Mouse (Mus musculus) embryonic stem cell, embryonic (primary cell): Measurements from ENCODE around the gene Ambp.

Experiments used
- CTCF ChIA-PET, 4 experiments: fragments of 300-600 bp in 2 of 4; fragments of 350-600 bp in 2 of 4; sonication (Branson Sonifier 250); formaldehyde crosslinking; loops; one replicate each; lab custom pipeline; 2022; ENCODE audit warnings: inconsistent platforms in 2 of 4; lab: Charles Lee
- POLR2A ChIA-PET, 4 experiments: fragments of 300-600 bp in 2 of 4; fragments of 350-600 bp in 2 of 4; sonication (Branson Sonifier 250); formaldehyde crosslinking; loops; one replicate each; lab custom pipeline; 2022; ENCODE audit warnings: antibody characterized with exemption in 4 of 4, inconsistent platforms in 1 of 4; lab: Charles Lee

Gene Ambp

GRCm38 (mm10) chr4:63151127-63151526, 3.5 kb downstream of the Ambp start:
- ChIA-PET CTCF (interaction anchor here in 1 of 4 experiments (0.6 kb wide), 1 partner anchor 344 kb away, joined by 5 read pairs; no protein-coding TSS in a partner anchor), POLR2A (interaction anchor here in 1 of 4 experiments (0.7 kb wide), 1 partner anchor 658 kb away, joined by 3 read pairs; no protein-coding TSS in a partner anchor)

GRCm38 (mm10) chr4:63147268-63147667, 7.3 kb downstream of the Ambp start:
- CTCF ChIA-PET: interaction anchor here in 2 of 4 experiments (1.0 to 1.3 kb wide), 3 partner anchors 13 to 34 kb away, joined by 3 to 4 read pairs (median 3); no protein-coding TSS in a partner anchor
- POLR2A ChIA-PET: no interaction called here

- ChIA-PET POLR2A (no interaction called here), CTCF (interaction anchor here in 1 of 4 experiments (1.2 kb wide), 1 partner anchor 11 kb away, joined by 3 read pairs; no protein-coding TSS in a partner anchor)
Observed at GRCm38 (mm10) chr4:63129891-63130624, 24.5 kb downstream of the Ambp start.

GRCm38 (mm10) chr4:63124861-63125466, 29.6 kb downstream of the Ambp start:
- ChIA-PET CTCF (no interaction called here), POLR2A (no interaction called here)

- ChIA-PET CTCF (interaction anchor here (0.6 to 2.5 kb wide), 26 partner anchors 8 to 341 kb away, joined by 3 to 17 read pairs (median 4); no protein-coding TSS in a partner anchor), POLR2A (interaction anchor here in 1 of 4 experiments (0.8 kb wide), 1 partner anchor 327 kb away, joined by 3 read pairs; no protein-coding TSS in a partner anchor)
Observed at GRCm38 (mm10) chr4:63118639-63119437, 35.8 kb downstream of the Ambp start.

GRCm38 (mm10) chr4:63105651-63106050, 48.9 kb downstream of the Ambp start:
- ChIA-PET POLR2A (no interaction called here), CTCF (interaction anchor here in 1 of 4 experiments (0.7 kb wide), 1 partner anchor 165 kb away, joined by 12 read pairs; no protein-coding TSS in a partner anchor)

- POLR2A ChIA-PET: no interaction called here
- CTCF ChIA-PET: no interaction called here
Observed at GRCm38 (mm10) chr4:63102025-63102424, 52.6 kb downstream of the Ambp start.

- CTCF ChIA-PET: interaction anchor here in 1 of 4 experiments (1.4 kb wide), 1 partner anchor 18 kb away, joined by 4 read pairs; no protein-coding TSS in a partner anchor
- POLR2A ChIA-PET: no interaction called here
Observed at GRCm38 (mm10) chr4:63100478-63100877, 54.1 kb downstream of the Ambp start.

- POLR2A ChIA-PET: no interaction called here
Observed at GRCm38 (mm10) chr4:63097603-63098002, 57.0 kb downstream of the Ambp start.

More at GRCm38 (mm10) chr4:63097603-63098002, 57.0 kb downstream of the Ambp start:
- CTCF ChIA-PET: no interaction called here
